Mouse (Mus musculus) heart, adult 8-10 months (tissue): ENCODE data around the gene AL607142.1. TPM values are rescaled to one million over a fixed set of nuclear protein-coding genes. Genes with fewer than 3 reads are reported as not detected.

Source experiments
- DNase-seq: peaks from one replicate; pipeline ENCODE4 v3.0.0; 2022; ENCODE audit warnings: low spot score
- total RNA-seq, 4 experiments: library from RNA; stranded (reverse); gene quantifications; 2 replicates each; pipeline ENCODE4 v1.2.4; 2022

AL607142.1 gene
- total RNA-seq, 4 experiments from 2014 or later: not detected

GRCm38 (mm10) chr4:120101186-120101585 lies 36.4 kb downstream of the AL607142.1 start:
- no peak for DNase-seq

DNA sequence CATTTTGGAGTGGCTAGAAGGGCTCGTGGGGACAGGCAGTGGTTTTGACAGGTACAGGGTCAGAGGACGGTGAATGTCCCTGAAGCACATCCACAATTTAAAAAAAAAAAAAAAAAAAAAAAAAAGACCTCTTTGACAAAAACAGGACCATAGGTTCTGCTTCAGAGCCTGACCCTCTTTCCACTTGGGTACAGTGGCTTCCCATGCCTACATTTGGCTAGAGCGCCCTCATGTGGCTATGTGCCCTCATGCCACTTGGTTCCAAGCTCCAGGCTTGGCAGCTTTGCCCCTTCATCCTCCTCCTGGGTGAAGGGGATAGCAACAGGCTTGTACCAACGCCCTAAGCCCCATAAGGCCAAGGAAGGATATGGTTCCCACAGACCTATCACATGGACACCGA lies 39.8 kb downstream of the AL607142.1 start:
- DNase-seq: peak; percentile 36

DNA sequence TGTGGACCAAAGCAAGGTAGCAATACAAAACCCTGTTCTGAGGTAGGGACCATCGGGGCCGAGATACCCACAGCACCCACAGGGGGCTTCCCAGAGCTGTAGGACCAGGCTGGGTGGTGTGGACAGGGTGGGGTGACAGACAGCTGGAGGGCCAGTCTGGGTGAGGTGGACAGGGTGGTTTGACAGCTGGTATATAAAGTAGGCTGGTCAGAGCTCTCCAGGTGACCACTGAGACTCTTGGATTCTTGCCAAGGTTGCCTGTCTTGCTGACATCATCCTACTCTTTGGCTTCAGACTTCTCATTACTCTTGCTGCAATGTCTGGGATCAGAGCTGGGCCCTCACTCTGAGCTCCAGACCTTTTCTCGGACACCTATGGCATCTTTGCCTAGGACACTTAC lies 41.6 kb downstream of the AL607142.1 start:
- no peak for DNase-seq

DNA sequence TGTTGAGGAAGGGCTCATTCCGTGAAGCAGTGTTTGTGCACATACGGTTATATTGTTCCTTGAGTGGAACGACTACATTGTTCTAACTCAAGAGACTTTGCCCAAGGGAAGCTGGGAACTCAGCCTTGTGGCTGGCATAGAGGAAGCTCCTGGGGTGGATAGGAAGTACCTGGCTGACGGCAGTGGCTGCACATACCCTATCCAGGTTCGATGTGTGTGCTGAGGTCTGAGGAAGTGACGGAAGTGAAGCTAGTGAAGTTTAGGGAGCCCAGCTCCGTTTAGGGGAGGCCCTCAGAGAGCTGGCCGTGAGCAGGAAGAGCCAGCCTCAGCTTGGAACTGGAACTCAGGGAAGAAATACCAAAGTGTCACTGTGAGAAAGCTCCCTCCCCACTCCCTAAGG lies 43.0 kb downstream of the AL607142.1 start:
- DNase-seq: no peak

DNA sequence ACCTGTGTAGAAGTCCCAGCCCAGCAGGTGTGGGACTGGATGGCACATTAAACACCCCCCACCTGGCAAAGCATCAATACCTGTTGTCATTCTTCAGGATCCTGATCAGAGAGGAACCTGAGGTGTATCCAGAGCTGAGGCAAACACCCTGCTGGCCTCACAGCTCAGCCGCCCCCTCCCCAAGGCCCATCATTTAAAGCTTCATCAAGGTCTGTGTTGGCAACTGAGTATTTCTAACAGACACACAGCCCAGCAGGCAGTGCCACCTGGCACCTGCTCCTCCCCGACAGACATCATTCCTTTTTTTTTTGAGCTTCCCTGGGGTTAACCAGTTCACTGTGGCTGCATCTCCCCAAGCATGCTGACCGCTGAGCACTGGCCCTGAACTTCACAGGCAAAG lies 50.7 kb downstream of the AL607142.1 start:
- DNase-seq: no peak

DNA sequence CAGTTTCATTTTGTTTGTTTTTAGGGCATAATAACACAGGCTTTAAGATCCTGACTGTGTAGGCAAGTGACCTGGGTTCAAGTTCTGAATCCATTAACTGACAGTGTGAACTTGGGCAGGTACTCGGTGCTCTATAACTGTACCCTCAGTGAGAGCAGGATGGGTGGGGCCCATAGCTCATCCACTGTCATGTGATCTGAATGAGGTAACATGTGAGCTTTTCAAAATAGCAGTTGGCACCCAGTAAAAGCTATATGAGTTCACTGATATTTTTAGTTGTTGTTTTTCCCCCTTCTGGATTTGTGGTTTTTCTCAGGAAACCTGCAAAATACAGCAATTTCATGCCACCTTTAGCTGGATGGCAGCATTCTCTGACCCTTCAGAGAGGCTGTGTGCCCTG lies 51.5 kb downstream of the AL607142.1 start:
- no peak for DNase-seq

GRCm38 (mm10) chr4:120120276-120120675 lies 55.5 kb downstream of the AL607142.1 start:
- DNase-seq: peak; percentile 50

DNA sequence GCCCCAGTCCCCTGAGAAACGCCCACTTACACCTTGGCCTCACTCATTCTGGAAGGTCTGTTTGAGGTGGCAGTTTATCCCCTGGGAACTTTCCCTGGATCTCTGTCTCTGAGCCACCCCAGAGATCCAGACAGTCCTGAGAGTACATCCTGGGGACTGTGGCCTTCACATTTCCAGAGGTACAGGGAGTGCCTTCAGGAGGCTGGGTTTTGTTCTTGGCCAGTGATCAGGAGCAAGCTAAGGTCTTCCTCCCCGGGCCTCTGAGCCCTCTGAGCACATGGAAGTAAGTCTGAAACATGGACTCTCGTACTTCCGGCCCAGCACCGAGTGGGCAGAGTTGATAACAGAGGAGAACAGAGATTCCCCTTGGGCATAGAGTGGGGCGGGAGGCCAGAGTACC lies 59.9 kb downstream of the AL607142.1 start:
- DNase-seq: no peak

DNA sequence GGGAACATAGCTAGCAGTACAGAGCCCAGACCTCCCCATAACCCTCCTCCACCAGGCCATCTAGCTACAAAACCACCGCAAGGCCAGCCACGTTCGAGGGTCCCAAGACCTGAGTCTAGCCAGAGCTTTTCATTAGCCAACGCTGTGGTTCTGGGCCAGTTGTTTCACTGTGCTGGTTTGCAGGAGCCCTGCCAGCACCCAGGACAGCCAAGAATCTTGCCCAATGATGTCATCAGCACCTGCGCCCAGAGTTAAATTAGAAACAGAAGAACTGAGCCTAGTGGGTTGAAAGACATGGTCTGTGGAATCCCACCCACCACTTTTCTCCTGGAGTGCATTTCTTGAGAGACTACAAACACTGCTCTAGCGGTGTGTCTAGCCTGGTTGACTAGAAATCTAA lies 61.3 kb downstream of the AL607142.1 start:
- peak; percentile 59 for DNase-seq

GRCm38 (mm10) chr4:120127333-120127732 lies 62.5 kb downstream of the AL607142.1 start:
- DNase-seq: no peak

DNA sequence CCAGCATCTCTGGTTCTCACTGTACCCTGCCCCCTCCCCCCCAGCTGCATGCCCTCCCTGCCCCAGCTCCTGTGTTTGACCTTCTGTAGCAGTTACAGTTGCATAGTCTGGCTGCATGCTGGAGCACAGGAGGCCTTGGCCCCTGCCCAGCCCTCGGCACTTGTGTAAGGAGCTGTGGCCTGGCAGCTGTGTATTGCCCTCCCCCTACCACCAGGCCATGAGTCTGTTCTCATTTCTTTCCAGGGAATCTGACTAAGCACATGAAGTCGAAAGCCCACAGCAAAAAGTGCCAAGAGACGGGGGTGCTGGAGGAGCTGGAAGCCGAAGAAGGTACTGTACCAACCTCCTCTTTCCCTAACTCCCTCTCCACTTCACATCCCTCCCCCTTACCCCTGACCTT lies 63.2 kb downstream of the AL607142.1 start:
- peak; percentile 59 for DNase-seq

GRCm38 (mm10) chr4:120129233-120129885 lies 64.6 kb downstream of the AL607142.1 start:
- peak; percentile 20 for DNase-seq

GRCm38 (mm10) chr4:120130926-120131325 lies 66.1 kb downstream of the AL607142.1 start:
- DNase-seq: no peak

- DNase-seq: peak; percentile 54
Observed at GRCm38 (mm10) chr4:120131441-120132220, 66.8 kb downstream of the AL607142.1 start.

DNA sequence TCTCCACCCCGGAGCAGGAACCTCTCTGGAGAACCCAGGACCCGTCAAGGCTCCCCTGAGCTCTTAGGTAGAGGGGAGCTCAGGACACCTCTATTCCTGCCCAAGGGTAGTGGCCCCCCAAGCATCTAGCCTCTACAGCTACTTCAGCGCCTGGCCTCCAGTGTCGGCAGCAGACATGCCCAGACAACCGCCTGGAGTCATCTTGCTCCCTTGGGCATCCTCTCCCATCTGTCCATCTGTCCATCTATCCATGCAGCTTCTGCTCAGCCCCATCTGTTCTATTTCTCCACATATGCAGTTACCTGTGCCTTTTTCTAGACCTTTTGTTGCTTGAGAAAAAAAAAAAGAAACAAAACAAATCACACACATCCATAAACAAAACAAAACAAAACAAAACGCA lies 69.4 kb downstream of the AL607142.1 start:
- no peak for DNase-seq

GRCm38 (mm10) chr4:120141810-120142209 lies 77.0 kb downstream of the AL607142.1 start:
- DNase-seq: no peak

GRCm38 (mm10) chr4:120142905-120143304 lies 78.1 kb downstream of the AL607142.1 start:
- DNase-seq: no peak

Other genes with a start within 250 kb of the AL607142.1 start
- gene Edn2, start 96.2 kb downstream of the AL607142.1 start, total RNA-seq: not detected
- gene Foxo6, start 222.4 kb downstream of the AL607142.1 start, total RNA-seq: 1 to 10 TPM; 2.3 to 6.3 (median 3.3) TPM